Mouse (Mus musculus): ENCODE results near the gene Aco1.

DNA sequence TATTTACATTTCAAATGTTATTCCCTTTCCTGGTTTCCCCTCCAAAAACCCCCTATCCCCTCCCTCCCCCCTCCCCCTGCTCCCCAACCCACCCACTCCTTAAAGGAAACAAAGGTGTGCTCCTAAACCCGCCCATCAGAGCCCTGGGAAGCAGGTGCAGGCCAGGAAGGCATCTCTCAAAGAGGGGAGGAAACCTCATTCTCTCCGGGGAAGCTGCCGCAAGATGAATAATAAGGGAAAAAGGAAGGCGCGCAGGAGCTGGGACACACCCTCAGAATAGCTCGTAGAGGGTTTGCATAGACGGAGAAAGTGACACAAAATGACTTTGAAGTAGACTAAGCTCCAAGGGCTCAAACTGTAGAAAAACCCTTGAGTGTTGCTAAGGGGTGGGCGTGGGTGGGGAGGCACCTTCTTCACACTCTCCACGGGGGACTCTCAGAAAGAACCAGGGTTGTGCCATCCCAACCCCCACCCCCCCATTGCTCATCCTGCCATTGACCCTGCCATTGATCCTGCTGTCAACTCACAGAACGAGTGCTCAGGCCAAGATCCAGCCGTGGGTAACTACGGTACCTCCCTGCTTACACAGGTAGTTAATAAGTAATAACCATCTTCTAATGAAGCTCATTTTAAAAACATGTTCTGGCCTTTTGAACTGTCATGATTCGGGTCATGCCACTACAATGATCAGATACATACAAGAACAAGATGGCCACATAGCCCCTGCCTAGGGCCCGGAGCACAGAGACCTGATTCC lies 78.3 kb downstream of the Aco1 start:
- TF ChIP-seq CTCF (IDR thresholded peaks at IDR 0.05; ENCODE audit: extremely low read depth, insufficient read length, insufficient replicate concordance, low read depth, low read length) = no peak
- TF ChIP-seq POLR2A (IDR thresholded peaks at IDR 0.05; ENCODE audit: low read depth, low read length) = no peak

Measured in small intestine, adult 2 months (tissue).